Mouse (Mus musculus): ENCODE measurements around the gene Ctnna3. TPM values are rescaled to one million over a fixed set of nuclear protein-coding genes. Genes with fewer than 3 reads are reported as not detected.

The Ctnna3 gene
- polyA plus RNA-seq, 1 experiment from 2014 or later, result 1.1 TPM

DNA sequence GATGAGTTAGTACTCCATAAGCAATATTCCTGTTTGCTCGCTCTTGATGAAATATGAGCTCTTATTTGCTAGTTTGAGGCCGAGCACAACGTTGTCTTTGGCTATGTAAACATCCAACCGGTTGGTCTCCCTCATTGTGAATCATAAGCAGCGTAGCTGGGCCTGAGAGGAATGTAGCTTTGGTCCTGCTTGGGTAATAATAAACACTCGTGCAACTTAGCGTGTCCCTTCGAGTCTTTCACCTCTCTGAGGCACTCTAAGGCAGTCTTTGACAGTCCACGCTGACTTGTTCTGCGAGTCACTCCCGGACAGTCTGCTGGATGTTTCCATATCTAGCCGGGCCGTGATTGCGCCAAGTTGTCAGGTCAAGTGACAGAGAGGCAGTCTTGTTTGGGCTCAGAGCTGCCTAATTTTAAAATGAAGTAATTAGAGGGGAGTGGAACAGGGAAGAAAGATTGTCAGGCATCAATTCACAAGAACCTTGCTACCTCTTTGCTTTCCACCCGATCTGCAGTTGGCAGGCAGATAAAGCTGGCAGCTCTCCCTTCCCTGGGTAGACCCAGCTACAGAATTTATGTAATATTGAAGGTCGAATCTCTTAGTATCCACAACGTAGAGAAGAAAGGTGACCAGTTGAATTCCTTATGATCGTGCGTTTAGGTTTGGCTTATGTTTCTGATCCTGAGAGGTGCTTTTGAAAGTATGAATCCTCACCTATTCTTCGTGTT, 355.1 kb downstream of the Ctnna3 start:
- WGBS, result 83% methylated on average over 20 of the region's 20 CpGs
- no peak overlapping the region for H3K9ac ChIP-seq (replicated peaks)
- H3K4me3 ChIP-seq, result no peak overlapping the region
- H3K27me3 ChIP-seq, result no peaks in the 10 kb centered on the region
- H3K36me3 ChIP-seq, result no peaks in the 10 kb centered on the region
- H3K4me2 ChIP-seq (replicated peaks), result no peak overlapping the region
- ATAC-seq (replicated peaks), result no peak
- no peaks in the 10 kb centered on the region for H3K9me3 ChIP-seq
- H3K27ac ChIP-seq (replicated peaks), result no peak overlapping the region
- no peaks in the 10 kb centered on the region for H3K4me1 ChIP-seq

DNA sequence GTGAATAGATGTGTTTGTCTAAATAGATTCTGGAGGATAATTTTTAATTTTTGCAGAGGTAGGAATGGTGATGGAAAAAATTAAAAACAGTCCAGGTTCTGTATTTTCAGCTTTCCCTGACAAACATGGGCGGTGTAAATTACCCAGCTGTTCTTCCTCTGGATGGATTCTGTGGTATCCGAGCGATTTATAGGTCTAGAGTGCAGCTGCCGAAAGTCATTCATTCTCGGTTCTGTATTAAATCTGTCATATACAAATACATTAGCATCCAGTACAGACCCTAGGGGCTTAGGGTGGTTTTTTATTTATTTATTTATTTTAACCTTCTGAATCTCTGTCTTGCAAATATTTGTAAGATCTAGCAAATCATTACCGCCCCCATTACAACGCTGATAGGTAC, 356.5 kb downstream of the Ctnna3 start:
- ATAC-seq (replicated peaks), result no peak
- Histone ChIP-seq H3K36me3 (no peaks in the 10 kb centered on the region), H3K4me2 (replicated peaks) (no peak overlapping the region), H3K4me1 (no peaks in the 10 kb centered on the region), H3K9me3 (no peaks in the 10 kb centered on the region), H3K27me3 (no peaks in the 10 kb centered on the region), H3K9ac (replicated peaks) (no peak overlapping the region), H3K27ac (replicated peaks) (no peak overlapping the region), H3K4me3 (no peak overlapping the region)
- WGBS, result 95% methylated on average over 7 of the region's 7 CpGs

DNA sequence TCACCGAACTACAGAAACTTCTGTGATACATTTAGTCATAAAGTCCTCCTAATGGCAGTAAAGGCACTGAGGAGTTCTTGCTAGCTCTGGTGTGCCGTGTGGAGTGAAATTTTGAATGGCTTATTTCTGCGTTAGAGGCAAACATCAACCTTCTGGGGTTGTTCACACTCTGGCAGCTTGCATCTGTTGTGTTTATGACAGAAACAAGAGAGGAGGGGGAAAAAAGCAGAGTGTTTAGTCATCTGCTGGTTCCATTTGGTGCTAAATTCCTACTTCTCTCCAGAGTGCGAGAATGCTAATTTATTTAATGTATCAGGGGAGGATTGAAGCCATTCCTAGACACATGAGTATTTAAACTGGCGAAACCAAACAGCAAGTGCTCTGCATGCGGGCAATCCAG, 374.0 kb downstream of the Ctnna3 start:
- WGBS, result 72% methylated on average over 6 of the region's 6 CpGs

DNA sequence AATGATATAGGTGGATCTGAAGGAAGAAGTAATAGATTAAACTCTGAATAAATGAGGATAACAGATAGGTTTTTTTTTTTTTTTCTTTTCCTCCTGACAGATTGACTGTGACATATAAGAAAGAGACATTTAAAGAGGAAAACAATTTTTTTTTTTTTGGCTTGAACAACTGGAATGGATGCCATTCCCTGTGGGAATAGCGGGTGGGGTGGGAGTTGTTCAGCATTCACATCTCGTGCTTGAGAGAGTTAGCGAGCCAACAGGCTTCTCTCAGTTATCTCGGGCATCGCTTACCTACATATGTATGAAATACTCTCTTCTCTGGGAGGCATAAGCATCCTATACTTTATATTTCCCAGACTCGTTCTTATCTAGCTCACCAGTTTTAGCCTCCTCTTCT, 375.7 kb downstream of the Ctnna3 start:
- H3K4me1 ChIP-seq, result peaks cover 6% of the 10 kb centered on the region; the same call in 1 of the 2 replicates
- peak overlapping the region; percentile 31; the same call in 1 of the 2 replicates for H3K27ac ChIP-seq (replicated peaks)
- H3K4me2 ChIP-seq (replicated peaks), result no peak overlapping the region
- no peaks in the 10 kb centered on the region for H3K27me3 ChIP-seq
- H3K4me3 ChIP-seq, result no peak overlapping the region
- H3K9ac ChIP-seq (replicated peaks), result no peak overlapping the region
- ATAC-seq (replicated peaks), result no peak
- no peaks in the 10 kb centered on the region for H3K36me3 ChIP-seq
- H3K9me3 ChIP-seq, result no peaks in the 10 kb centered on the region
- WGBS, result 73% methylated on average over 6 of the region's 6 CpGs

More for the DNA sequence above, 374.0 kb downstream of the Ctnna3 start:
- Histone ChIP-seq H3K9ac (replicated peaks) (no peak overlapping the region), H3K9me3 (no peaks in the 10 kb centered on the region), H3K4me1 (peaks cover 6% of the 10 kb centered on the region; the same call in 1 of the 2 replicates), H3K27me3 (no peaks in the 10 kb centered on the region), H3K27ac (replicated peaks) (peak overlapping the region; percentile 59), H3K4me3 (no peak overlapping the region), H3K4me2 (replicated peaks) (no peak overlapping the region), H3K36me3 (no peaks in the 10 kb centered on the region)
- peak; percentile 91 for ATAC-seq (replicated peaks)

DNA sequence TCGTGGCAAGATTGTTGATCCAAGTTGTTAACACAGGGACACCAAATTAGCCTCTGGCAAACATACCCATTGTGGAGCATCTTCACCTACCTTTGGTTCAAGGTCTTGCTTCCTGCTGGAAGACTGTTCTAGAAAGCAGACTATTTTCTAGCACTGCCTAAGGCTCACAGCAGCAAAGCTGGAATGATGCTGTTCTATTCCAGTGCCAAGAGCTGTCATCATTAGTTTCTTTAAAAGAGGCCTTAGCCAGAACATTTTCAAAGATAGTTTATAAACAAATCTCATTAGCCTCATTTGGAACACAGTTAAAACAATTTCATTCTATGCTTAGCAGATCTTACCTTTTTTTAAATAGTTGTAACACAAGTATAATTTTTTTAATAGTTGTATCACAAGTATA, 376.4 kb downstream of the Ctnna3 start:
- Histone ChIP-seq H3K27ac (replicated peaks) (no peak overlapping the region), H3K4me1 (peaks cover 6% of the 10 kb centered on the region; the same call in 1 of the 2 replicates), H3K9ac (replicated peaks) (no peak overlapping the region), H3K36me3 (no peaks in the 10 kb centered on the region), H3K4me2 (replicated peaks) (no peak overlapping the region), H3K27me3 (no peaks in the 10 kb centered on the region), H3K4me3 (no peak overlapping the region), H3K9me3 (no peaks in the 10 kb centered on the region)
- WGBS, result 86% methylated on average over 1 of the region's 1 CpGs
- no peak for ATAC-seq (replicated peaks)

DNA sequence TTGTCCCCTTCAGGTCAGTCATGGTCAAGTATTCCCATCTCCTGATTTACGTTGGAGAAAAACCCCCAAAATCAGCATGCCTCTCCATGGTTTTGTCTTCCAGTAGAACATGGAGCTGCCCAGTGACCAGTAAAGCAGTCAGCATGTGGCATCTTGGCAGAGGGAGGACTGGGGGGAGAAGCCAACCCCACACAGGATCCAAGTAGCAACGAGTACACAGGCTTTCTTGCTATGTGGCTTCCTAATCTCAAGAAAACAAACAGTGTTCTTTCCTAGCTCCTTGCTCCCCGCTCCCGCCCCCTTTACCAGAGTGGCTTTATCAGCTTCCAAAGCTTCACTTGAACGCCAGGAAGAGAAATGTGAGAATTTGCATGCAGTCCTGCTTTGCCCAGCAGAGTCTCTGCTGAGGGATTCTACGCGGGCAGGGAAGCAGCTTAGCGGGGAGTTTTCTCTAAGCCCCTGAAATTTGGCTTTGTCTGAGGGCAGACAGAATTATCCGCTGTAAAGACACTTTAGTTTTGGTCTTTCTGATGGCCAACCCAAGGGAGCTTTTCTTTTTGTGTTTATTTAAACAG, 380.2 kb downstream of the Ctnna3 start:
- Histone ChIP-seq H3K36me3 (no peaks in the 10 kb centered on the region), H3K27me3 (no peaks in the 10 kb centered on the region), H3K9me3 (no peaks in the 10 kb centered on the region), H3K4me3 (no peak overlapping the region), H3K27ac (replicated peaks) (no peak overlapping the region), H3K9ac (replicated peaks) (no peak overlapping the region), H3K4me2 (replicated peaks) (no peak overlapping the region), H3K4me1 (no peaks in the 10 kb centered on the region)
- 17% methylated on average over 9 of the region's 9 CpGs for WGBS
- no peak for ATAC-seq (replicated peaks)

DNA sequence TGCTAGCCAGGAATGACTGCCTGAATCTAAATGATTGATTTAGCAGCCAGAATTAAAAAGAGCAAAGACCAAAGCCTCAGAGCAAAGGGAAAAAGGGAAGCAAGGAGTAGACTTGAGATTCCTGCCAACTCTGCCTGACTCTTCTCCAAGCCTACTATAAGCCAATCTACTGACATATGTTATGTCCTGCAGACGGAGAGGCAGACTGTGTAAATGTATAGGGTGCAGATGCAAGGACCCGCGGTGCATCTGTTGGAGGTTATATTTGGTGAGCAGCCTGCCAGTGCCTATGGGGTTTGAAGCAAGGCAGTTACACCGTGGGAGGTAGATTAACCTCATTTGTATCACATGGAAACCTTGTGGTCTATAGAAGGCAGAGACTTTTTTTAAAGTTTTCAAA, 409.1 kb downstream of the Ctnna3 start:
- 60% methylated on average over 4 of the region's 4 CpGs for WGBS
- ATAC-seq (replicated peaks), result peak; percentile 82

DNA sequence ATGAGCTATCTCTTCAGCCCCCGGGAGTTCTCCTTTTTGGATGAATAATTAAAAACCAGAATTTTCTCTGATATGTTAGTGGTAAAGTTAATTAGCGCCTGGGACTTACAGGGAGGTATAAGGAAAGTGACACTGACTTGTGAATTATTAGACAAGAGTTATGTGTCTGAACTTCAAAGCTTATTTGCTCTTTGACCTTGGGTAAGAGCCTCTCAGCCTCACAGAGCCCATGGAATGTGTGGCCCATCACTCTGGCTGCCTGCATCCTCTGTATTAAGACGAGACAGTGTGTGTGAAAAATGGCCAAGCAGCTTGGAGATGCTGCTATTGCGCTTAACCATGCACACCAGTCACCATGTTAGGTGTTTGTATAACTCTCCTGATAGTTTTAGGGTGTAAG, 422.0 kb downstream of the Ctnna3 start:
- WGBS, result 86% methylated on average over 4 of the region's 4 CpGs
- Histone ChIP-seq H3K9me3 (no peaks in the 10 kb centered on the region), H3K27me3 (no peaks in the 10 kb centered on the region), H3K4me3 (no peak overlapping the region), H3K27ac (replicated peaks) (no peak overlapping the region), H3K4me1 (no peaks in the 10 kb centered on the region), H3K9ac (replicated peaks) (no peak overlapping the region), H3K36me3 (no peaks in the 10 kb centered on the region), H3K4me2 (replicated peaks) (no peak overlapping the region)
- ATAC-seq (replicated peaks), result no peak

More for the DNA sequence above, 409.1 kb downstream of the Ctnna3 start:
- Histone ChIP-seq H3K27ac (replicated peaks) (no peak overlapping the region), H3K4me2 (replicated peaks) (no peak overlapping the region), H3K36me3 (no peaks in the 10 kb centered on the region), H3K9ac (replicated peaks) (no peak overlapping the region), H3K4me3 (no peak overlapping the region), H3K9me3 (no peaks in the 10 kb centered on the region), H3K27me3 (no peaks in the 10 kb centered on the region), H3K4me1 (peaks cover 5% of the 10 kb centered on the region)

DNA sequence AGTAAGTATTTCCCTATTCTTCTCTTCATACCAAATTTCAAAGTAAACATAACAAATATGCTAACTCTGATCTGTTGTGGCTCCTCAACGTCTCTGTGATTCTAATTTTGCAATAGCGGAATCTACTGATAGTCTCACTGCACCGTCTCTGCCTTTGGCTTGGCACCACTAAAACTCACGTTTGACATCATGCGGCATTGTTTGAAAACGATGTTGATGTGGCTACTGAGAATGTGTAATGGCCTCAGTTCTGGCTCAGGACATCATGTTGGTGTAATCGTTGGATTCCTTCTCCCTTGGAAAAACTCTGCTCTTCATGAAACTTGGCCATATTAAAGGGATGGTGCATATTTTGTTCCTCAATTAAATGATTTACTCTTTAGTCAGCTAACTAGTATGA, 439.2 kb downstream of the Ctnna3 start:
- no peaks in the 10 kb centered on the region for H3K4me1 ChIP-seq
- H3K9ac ChIP-seq (replicated peaks), result no peak overlapping the region
- ATAC-seq (replicated peaks), result no peak
- no peaks in the 10 kb centered on the region for H3K27me3 ChIP-seq
- no peak overlapping the region for H3K27ac ChIP-seq (replicated peaks)
- WGBS, result 80% methylated on average over 7 of the region's 7 CpGs
- no peaks in the 10 kb centered on the region for H3K9me3 ChIP-seq
- H3K4me3 ChIP-seq, result no peak overlapping the region
- no peak overlapping the region for H3K4me2 ChIP-seq (replicated peaks)
- no peaks in the 10 kb centered on the region for H3K36me3 ChIP-seq

DNA sequence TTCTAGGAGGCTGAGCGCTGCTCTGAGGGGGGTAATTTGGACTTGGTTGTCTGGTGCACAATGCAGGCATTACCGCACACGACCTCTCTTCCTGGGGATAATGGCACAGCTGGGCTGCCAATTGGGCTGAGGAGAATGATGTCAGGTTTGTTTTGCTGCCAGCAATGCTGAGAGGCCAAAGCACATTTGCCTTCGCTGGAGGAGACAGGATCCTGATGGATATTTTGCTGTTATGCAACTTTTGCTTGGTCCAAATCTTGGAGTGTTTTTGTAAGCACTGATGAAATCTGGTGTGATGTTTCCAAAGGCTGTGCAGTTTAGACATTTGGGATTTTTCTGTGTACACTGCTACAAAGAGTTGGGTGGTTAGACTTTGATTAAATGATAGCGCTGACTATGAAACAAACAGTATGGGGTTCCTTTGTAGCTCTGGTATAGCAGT, 450.6 kb downstream of the Ctnna3 start:
- Histone ChIP-seq H3K36me3 (no peaks in the 10 kb centered on the region), H3K9ac (replicated peaks) (no peak overlapping the region), H3K4me1 (peaks cover 8% of the 10 kb centered on the region; the same call in 1 of the 2 replicates), H3K4me3 (no peak overlapping the region), H3K4me2 (replicated peaks) (no peak overlapping the region), H3K9me3 (no peaks in the 10 kb centered on the region), H3K27ac (replicated peaks) (no peak overlapping the region), H3K27me3 (no peaks in the 10 kb centered on the region)
- peak; percentile 90 for ATAC-seq (replicated peaks)
- 27% methylated on average over 5 of the region's 5 CpGs for WGBS

DNA sequence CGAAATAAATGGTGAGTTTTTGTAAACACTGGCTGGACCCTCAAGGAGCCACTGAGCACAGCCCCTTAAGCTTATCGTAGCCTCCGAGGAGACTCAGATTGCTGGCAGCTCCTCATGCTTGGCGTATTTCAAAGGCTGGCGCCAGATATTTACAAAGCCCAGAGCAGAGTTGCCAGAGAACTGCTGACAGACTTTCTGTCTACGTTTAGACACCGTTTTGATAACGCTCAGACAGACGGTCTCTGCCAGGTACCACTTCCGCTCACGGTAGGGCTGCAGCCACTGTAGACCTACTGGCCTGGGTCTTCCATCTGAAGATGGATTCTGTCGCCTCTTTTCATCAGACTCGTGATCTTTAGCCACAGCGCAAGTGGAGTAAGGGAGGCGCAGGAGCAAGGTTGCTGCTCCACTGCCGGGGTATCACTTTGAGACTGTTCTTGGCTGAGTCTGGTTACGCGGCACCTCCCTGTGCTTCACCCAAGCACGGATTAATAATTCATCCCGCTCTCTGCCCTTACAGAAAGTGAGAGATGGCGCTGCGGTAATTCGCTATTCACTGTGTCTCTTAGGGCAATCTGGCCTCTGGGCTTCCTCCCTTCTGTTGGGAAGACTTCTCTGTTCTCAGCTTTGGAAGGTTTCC, 456.7 kb downstream of the Ctnna3 start:
- Histone ChIP-seq H3K9me3 (no peaks in the 10 kb centered on the region), H3K4me2 (replicated peaks) (peak overlapping the region; percentile 23; the same call in 1 of the 2 replicates), H3K4me1 (0 out of 2 replicates have a peak, but pooled peaks cover 5% of the 10 kb centered on the region), H3K36me3 (no peaks in the 10 kb centered on the region), H3K4me3 (no peak overlapping the region), H3K9ac (replicated peaks) (no peak overlapping the region), H3K27ac (replicated peaks) (peak overlapping the region; percentile 48; the same call in 1 of the 2 replicates), H3K27me3 (no peaks in the 10 kb centered on the region)
- no peak for ATAC-seq (replicated peaks)
- 71% methylated on average over 23 of the region's 23 CpGs for WGBS

DNA sequence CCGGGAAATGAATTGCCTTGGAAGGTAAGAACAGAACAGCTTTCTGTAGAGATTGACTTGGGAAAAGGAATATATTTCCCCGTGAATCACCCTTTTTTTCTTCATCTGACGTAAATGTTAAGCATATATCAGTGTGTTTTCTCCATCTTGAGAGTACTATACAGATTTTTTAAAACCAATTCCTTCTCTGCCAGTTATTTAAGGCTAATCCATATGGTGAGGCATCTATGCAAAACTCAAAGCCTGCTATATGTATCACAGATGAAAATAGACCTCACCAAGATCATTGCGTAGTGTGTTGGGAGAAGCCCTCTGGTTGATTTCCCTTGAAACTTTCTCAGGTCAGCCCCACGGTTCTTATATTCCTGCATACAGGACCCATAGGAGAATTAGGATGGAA, 464.7 kb downstream of the Ctnna3 start:
- 79% methylated on average over 5 of the region's 5 CpGs for WGBS
- no peaks in the 10 kb centered on the region for H3K36me3 ChIP-seq
- no peak for ATAC-seq (replicated peaks)

More for the DNA sequence above, 464.7 kb downstream of the Ctnna3 start:
- H3K9ac ChIP-seq (replicated peaks), result no peak overlapping the region
- no peaks in the 10 kb centered on the region for H3K4me1 ChIP-seq
- H3K9me3 ChIP-seq, result no peaks in the 10 kb centered on the region
- H3K4me2 ChIP-seq (replicated peaks), result no peak overlapping the region
- no peak overlapping the region for H3K4me3 ChIP-seq
- no peak overlapping the region for H3K27ac ChIP-seq (replicated peaks)
- H3K27me3 ChIP-seq, result no peaks in the 10 kb centered on the region
